Mouse (Mus musculus) G1E (cell line): ENCODE measurements at regions not wholly inside any gene's neighbourhood (a gene's known extent, or its start where the extent isn't known, plus 50 kb on each side); places are given as distances from the start of the nearest gene placed in this dataset.

ENCODE experiments used
- CTCF ChIP-seq: IDR thresholded peaks from 2 replicates; pipeline ENCODE4 v1.5.1; 2012; ENCODE audit warnings: low read depth, low read length, inconsistent platforms, mixed read lengths
- GATA1 ChIP-seq: IDR thresholded peaks from 2 replicates; pipeline ENCODE4 v1.6.1; 2012; ENCODE audit warnings: borderline replicate concordance, low read length, inconsistent platforms, mixed read lengths

DNA sequence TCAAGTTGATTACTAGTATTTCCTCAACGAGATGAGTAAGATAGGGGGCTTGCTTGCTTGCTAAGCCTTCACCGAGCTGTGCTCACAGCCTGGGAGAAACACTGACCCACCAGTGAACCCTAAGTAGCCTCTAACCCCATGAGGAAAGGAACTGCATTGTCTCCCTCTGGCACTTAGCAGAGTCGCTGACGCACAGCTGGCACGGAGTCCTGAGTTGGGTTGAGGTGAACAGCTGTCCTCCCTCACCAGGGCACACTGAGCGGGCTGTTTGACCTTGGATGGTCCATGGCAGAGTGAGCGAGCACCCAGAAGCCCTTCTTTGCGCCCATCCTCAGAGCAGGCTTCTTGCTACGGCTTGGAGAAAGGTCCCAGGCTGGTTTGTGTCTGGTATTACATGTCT, 88.0 kb downstream of the Zfp36l2 start:
- no peak for TF ChIP-seq CTCF
- no peak for TF ChIP-seq GATA1
